Mouse (Mus musculus) midbrain, postnatal 0 days (tissue): ENCODE results near the gene Ptpn18. TPM values are rescaled to one million over a fixed set of nuclear protein-coding genes. Genes with fewer than 3 reads are reported as not detected.

Source experiments
- ATAC-seq: fragments of 200-750 bp; cut with Nextera tagmentation; 2 replicates; pipeline ENCODE4 v1.8.0; 2017; ENCODE audit warnings: moderate number of reproducible peaks, mild to moderate bottlenecking, moderate TSS enrichment, moderate library complexity; ENCODE audit not compliant: low FRiP score
- DNase-seq: peaks from one replicate; pipeline ENCODE4 v3.0.0-alpha.2; 2015; ENCODE audit warnings: low spot score
- H3K27ac ChIP-seq: fragments of 300-500 bp; sonication (generic); 2 replicates; pipeline ENCODE4 v1.5.1; 2014; ENCODE audit warnings: low read depth, mild to moderate bottlenecking, low read length, mixed read lengths
- H3K27me3 ChIP-seq: fragments of 300-500 bp; sonication (generic); 2 replicates; pipeline ENCODE4 v1.6.1; 2014; ENCODE audit warnings: low read length, control low read depth, mixed read lengths; ENCODE audit not compliant: insufficient read depth
- H3K36me3 ChIP-seq: fragments of 300-500 bp; sonication (generic); 2 replicates; pipeline ENCODE4 v1.6.1; 2014; ENCODE audit warnings: low read length, control low read depth, mixed read lengths; ENCODE audit not compliant: insufficient read depth
- H3K4me1 ChIP-seq: fragments of 300-500 bp; sonication (generic); 2 replicates; pipeline ENCODE4 v1.6.1; 2014; ENCODE audit warnings: mild to moderate bottlenecking, control low read depth, antibody characterized with exemption, low read length, mixed read lengths; ENCODE audit not compliant: insufficient read depth
- H3K4me2 ChIP-seq: fragments of 300-500 bp; sonication (generic); 2 replicates; pipeline ENCODE4 v1.6.1; 2014; ENCODE audit warnings: low read depth, mild to moderate bottlenecking, low read length, mixed read lengths; ENCODE audit not compliant: poor library complexity, severe bottlenecking
- H3K4me3 ChIP-seq: fragments of 300-500 bp; sonication (generic); 2 replicates; pipeline ENCODE4 v1.5.1; 2014; ENCODE audit warnings: low read depth, mild to moderate bottlenecking, low read length, moderate library complexity
- H3K9ac ChIP-seq: fragments of 300-500 bp; sonication (generic); replicated peaks from 2 replicates; pipeline ENCODE4 v1.6.1; 2014; ENCODE audit warnings: mild to moderate bottlenecking, low read length, moderate library complexity, mixed read lengths; ENCODE audit not compliant: poor library complexity, severe bottlenecking
- H3K9me3 ChIP-seq: fragments of 300-500 bp; sonication (generic); 2 replicates; pipeline ENCODE4 v1.6.1; 2016; ENCODE audit warnings: low read length, control low read depth
- CTCF ChIP-seq: IDR thresholded peaks from 2 replicates; pipeline ENCODE4 v1.5.1; 2016; ENCODE audit warnings: antibody characterized with exemption, mild to moderate bottlenecking
- WGBS: fragments of 180-500 bp; shearing (Covaris S2); extraction: QIAGEN DNeasy Blood & Tissue Kit; methylation state at CpG from one replicate; pipeline ENCODE4 v1.1.7; 2014; 5-methylcytosine and 5-hydroxymethylcytosine counted together
- polyA plus RNA-seq: library from polyadenylated mRNA; unstranded; fragments of >200 nt; fragmentation: Nextera tagmentation; extraction: Ambion mirVana; gene quantifications from 2 replicates; pipeline ENCODE4 v1.2.1, GENCODE M21; 2015
- total RNA-seq: library from RNA; depleted of rRNA; stranded (reverse); fragments of >200 nt; gene quantifications from 2 replicates; pipeline ENCODE4 v1.2.3, GENCODE M21; 2014; rRNA removed

Ptpn18 gene
- total RNA-seq (5.6 TPM in 1 of 2 replicates, not detected in the other), polyA plus RNA-seq (4.7 and 5.1 TPM in 2 replicates)

DNA sequence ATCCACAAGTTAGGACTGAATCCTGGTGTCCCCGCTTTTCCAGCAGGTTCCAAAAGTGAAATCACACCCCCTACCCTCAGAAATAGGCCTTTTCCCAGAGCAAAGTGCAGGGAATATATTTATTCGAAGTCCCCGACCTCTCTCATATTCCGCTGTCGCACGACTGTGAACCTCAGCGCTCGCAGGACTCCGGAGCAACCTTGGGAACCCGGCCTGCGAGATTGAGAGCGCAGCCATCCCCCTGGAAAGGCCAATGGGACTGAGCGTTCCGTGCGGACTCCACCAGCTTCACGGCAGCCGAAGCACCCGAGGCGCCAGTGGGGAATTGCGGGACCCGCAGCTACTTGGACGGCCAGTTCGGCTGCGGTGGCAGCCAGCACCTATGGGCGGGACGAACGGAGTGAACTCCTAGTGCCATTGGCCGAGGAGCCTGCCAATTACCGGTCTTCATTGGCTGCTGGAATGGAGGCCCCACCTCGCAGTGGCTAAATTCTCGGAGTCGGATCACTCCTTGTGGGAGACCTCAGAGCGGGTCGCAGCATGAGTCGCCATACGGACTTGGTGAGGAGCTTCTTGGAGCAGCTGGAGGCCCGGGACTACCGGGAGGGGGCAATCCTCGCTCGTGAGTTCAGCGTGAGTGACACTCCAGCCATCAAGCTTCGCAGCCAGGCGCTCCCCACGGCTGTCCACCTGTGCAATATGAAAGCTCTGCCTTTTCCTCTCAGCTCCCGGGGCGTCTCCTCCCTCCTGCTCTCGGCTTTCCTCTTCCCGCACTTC lies at the start of gene Ptpn18:
Ptpn18 (plus strand) TSS at position 479 of the 777 bp plus-strand sequence.
- Histone ChIP-seq H3K27me3 (peaks cover 11% of the 10 kb centered on the region), H3K9ac (peak within 1 kb of the TSS; percentile 54), H3K4me3 (peak within 1 kb of the TSS; percentile 53), H3K4me2 (peak within 1 kb of the TSS; percentile 96), H3K27ac (no peak within 1 kb of the TSS), H3K9me3 (no peaks in the 10 kb centered on the region), H3K36me3 (no peaks in the 10 kb centered on the region), H3K4me1 (peaks cover 4% of the 10 kb centered on the region; the same call in 1 of the 2 replicates)
- peak; percentile 88 for DNase-seq
- peak; percentile 29; the same call in 1 of the 2 replicates for TF ChIP-seq CTCF
- under 1% methylated on average over 48 of the region's 48 CpGs for WGBS
- ATAC-seq, result peak; percentile 85

DNA sequence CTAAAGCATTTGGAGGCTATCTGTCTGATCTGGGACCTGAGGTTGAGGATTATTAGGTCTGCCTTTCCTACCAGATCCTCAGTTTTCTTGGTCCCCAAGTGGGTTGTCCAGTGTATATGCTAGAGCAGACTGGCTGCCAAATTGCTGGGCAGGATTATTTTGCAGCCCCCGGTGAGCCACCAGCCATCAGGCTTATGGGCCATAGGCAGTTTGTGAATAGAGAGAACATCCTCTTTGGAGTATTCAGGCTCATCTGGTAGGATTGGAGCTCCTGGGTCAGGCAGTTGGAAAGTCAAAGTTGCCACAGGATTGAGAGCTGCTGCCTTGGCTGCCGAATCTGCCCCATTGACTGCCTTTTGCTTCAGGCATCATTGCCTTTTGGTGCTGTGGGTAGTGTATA lies 31.1 kb upstream of the Ptpn18 start:
- 100% methylated on average over 2 of the region's 2 CpGs for WGBS
- H3K4me2 ChIP-seq, result no peak overlapping the region
- no peak for TF ChIP-seq CTCF
- H3K4me1 ChIP-seq, result 0 out of 2 replicates have a peak, but pooled peaks cover 6% of the 10 kb centered on the region
- no peaks in the 10 kb centered on the region for H3K27me3 ChIP-seq
- no peak overlapping the region for H3K9ac ChIP-seq
- no peak overlapping the region for H3K4me3 ChIP-seq
- DNase-seq (no peak), ATAC-seq (no peak)
- no peak overlapping the region for H3K27ac ChIP-seq
- 0 out of 2 replicates have a peak, but pooled peaks cover 8% of the 10 kb centered on the region for H3K9me3 ChIP-seq
- H3K36me3 ChIP-seq, result no peaks in the 10 kb centered on the region

DNA sequence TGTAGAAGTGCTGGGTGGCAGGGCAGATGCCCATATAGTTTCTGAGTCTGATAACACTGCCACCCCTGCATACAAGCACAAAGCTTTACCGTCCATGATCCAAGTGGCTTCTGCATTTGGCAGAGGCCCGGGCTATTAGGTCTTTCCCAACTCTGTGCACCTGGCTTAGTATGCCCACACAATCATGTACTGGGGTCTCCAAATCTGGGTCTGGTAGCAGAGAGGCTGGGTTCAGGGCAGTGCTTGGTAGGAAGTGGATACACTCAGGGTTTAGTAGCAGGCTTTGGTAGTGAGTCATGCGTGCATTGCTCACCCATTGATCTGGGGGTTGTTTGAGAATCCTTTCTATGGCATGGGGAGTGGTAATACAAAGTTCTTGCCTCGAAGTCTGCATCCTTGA lies 30.3 kb upstream of the Ptpn18 start:
- no peak overlapping the region for H3K4me2 ChIP-seq
- no peak for ATAC-seq
- 0 out of 2 replicates have a peak, but pooled peaks cover 8% of the 10 kb centered on the region for H3K9me3 ChIP-seq
- no peak overlapping the region for H3K9ac ChIP-seq
- no peaks in the 10 kb centered on the region for H3K36me3 ChIP-seq
- no peak for TF ChIP-seq CTCF
- H3K4me3 ChIP-seq, result no peak overlapping the region
- no peaks in the 10 kb centered on the region for H3K27me3 ChIP-seq
- no peak for DNase-seq
- no peak overlapping the region for H3K27ac ChIP-seq
- WGBS, result 96% methylated on average over 4 of the region's 4 CpGs
- H3K4me1 ChIP-seq, result 0 out of 2 replicates have a peak, but pooled peaks cover 6% of the 10 kb centered on the region

DNA sequence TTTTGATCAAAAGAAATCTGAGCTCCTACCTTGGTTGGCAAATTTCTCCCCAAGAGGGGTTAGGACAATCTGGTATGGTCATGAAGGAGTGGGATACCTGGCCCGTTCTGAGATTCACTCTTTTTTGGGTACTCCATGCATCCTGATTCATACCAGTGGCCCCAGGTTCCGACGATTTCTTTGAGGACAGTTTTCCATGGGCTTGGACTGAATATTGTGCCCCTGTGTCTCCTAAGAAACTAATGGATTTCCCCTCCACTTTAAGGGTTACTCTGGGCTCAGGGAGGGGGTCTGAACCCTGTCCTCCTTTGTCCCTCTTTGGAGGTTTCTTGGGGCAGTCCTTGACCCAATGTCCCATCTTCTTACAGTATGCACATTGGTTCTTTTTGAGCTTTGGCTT lies 28.6 kb upstream of the Ptpn18 start:
- H3K4me3 ChIP-seq, result no peak overlapping the region
- DNase-seq (no peak), ATAC-seq (no peak)
- no peak for TF ChIP-seq CTCF
- WGBS, result 92% methylated on average over 3 of the region's 3 CpGs
- H3K27ac ChIP-seq, result no peak overlapping the region
- H3K4me1 ChIP-seq, result 0 out of 2 replicates have a peak, but pooled peaks cover 6% of the 10 kb centered on the region
- H3K9me3 ChIP-seq, result 0 out of 2 replicates have a peak, but pooled peaks cover 8% of the 10 kb centered on the region
- no peak overlapping the region for H3K9ac ChIP-seq
- no peaks in the 10 kb centered on the region for H3K36me3 ChIP-seq
- H3K4me2 ChIP-seq, result no peak overlapping the region
- no peaks in the 10 kb centered on the region for H3K27me3 ChIP-seq

DNA sequence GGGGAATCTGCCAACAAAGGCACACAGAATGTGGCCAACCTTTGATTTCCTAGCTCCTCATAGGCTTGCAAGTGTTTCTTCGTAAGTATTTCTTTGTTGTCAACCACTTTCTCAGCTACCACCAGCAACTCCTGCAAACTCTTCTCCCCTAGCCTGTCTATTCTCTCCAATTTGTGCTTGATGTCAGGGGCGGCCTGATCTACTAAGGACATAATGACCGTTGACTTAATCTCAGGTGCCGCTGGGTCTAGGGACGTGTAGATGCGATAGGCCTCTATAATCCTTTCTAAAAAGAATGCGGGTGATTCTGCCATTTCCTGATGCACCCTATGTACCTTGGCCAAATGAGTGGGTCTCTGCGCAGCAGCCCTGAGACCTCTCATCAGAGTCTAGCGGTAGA lies 28.1 kb upstream of the Ptpn18 start:
- 0 out of 2 replicates have a peak, but pooled peaks cover 8% of the 10 kb centered on the region for H3K9me3 ChIP-seq
- H3K27ac ChIP-seq, result no peak overlapping the region
- H3K9ac ChIP-seq, result no peak overlapping the region
- TF ChIP-seq CTCF, result no peak
- DNase-seq, result no peak
- H3K4me2 ChIP-seq, result no peak overlapping the region
- H3K4me1 ChIP-seq, result 0 out of 2 replicates have a peak, but pooled peaks cover 6% of the 10 kb centered on the region
- H3K27me3 ChIP-seq, result no peaks in the 10 kb centered on the region
- H3K36me3 ChIP-seq, result no peaks in the 10 kb centered on the region
- ATAC-seq, result no peak
- WGBS, result 99% methylated on average over 9 of the region's 9 CpGs
- H3K4me3 ChIP-seq, result no peak overlapping the region

DNA sequence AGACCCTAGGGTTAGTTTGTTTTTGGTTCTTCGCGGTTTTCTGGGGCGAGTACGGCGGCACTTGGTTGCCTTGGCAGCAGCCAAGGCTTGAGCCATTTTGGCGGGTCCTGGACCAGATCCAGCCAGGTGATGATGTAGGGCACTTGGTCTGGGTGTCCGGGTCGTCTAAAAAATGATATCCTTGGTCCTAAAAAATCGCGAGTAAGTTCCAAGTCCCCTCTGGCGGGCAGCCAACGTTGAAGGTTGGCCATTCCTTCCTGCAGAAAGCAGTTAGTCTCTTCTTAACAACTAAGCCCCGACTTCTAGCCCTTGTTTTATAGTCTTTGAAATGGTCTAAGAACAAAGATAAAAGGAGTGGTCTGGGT lies 27.2 kb upstream of the Ptpn18 start:
- no peak for TF ChIP-seq CTCF
- Histone ChIP-seq H3K9ac (peak overlapping the region; percentile 44; the same call in 1 of the 2 replicates), H3K4me2 (peak overlapping the region; percentile 80), H3K4me1 (0 out of 2 replicates have a peak, but pooled peaks cover 6% of the 10 kb centered on the region), H3K4me3 (peak overlapping the region; percentile 49), H3K36me3 (no peaks in the 10 kb centered on the region), H3K27me3 (no peaks in the 10 kb centered on the region), H3K9me3 (0 out of 2 replicates have a peak, but pooled peaks cover 8% of the 10 kb centered on the region), H3K27ac (no peak overlapping the region)
- WGBS, result 24% methylated on average over 13 of the region's 13 CpGs
- ATAC-seq, result no peak
- peak; percentile 16 for DNase-seq
